Comparison of ENCODE assay signal across 10 mouse cellular contexts in genomic region chr6:133206173-133206572, GRCm38 (mm10).
DNase-seq lines count a peak whose midpoint lies in the region; ATAC-seq lines count a peak whose summit lies in the region.
"Had no signal": no experiment of that assay in that cellular context is flagged by ENCODE, and none has a peak within 500 bp of the region (broad histone marks: within the 10 kb centered on the region; RNA-seq: fewer than 3 reads in every experiment).

No protein-coding gene starts in this region.

- WGBS in kidney, embryonic 15.5 days: 8% methylated on average over 3 of the region's 3 CpGs
- 3% methylated on average over 3 of the region's 3 CpGs for WGBS in hindbrain, embryonic 11.5 days
- 7% methylated on average over 3 of the region's 3 CpGs for WGBS in midbrain, embryonic 10.5 days

- no peaks in the 10 kb centered on the region for H3K36me3 ChIP-seq in kidney, embryonic 15.5 days
- no peaks in the 10 kb centered on the region for H3K36me3 ChIP-seq in hindbrain, embryonic 11.5 days (ENCODE audit: control insufficient read depth, insufficient read depth, low read length)
- no peaks in the 10 kb centered on the region for H3K36me3 ChIP-seq in midbrain, embryonic 10.5 days
- H3K36me3 ChIP-seq in splenic B cell, adult 2 months (ENCODE audit: control insufficient read depth, insufficient read depth, low read length, poor library complexity, severe bottlenecking): no peaks in the 10 kb centered on the region
- H3K36me3 ChIP-seq: limb, embryonic 13.5 days; stomach, embryonic 15.5 days had no signal

- H3K4me1 ChIP-seq in kidney, embryonic 15.5 days: no peaks in the 10 kb centered on the region
- no peaks in the 10 kb centered on the region for H3K4me1 ChIP-seq in hindbrain, embryonic 11.5 days (replicated peaks; ENCODE audit: control insufficient read depth, insufficient read depth, low read length)
- H3K4me1 ChIP-seq in midbrain, embryonic 10.5 days: no peaks in the 10 kb centered on the region
- H3K4me1 ChIP-seq: limb, embryonic 13.5 days; stomach, embryonic 15.5 days had no signal

- ATAC-seq in kidney, embryonic 15.5 days (replicated peaks; ENCODE audit: low FRiP score): no peak
- peak; percentile 64; the same call in 1 of the 2 replicates for ATAC-seq in hindbrain, embryonic 11.5 days (ENCODE audit: low FRiP score)

- no peak overlapping the region for H3K4me2 ChIP-seq in kidney, embryonic 15.5 days
- no peak overlapping the region for H3K4me2 ChIP-seq in hindbrain, embryonic 11.5 days (replicated peaks; ENCODE audit: low read depth, low read length)
- H3K4me2 ChIP-seq: limb, embryonic 13.5 days; stomach, embryonic 15.5 days had no signal

- DNase-seq in kidney, adult 8-10 months: peak; percentile 2 to 65
- DNase-seq in ZHBTc4 (ENCODE audit: low read depth, low spot score): peak; percentile 41
- peak; percentile 51 for DNase-seq in embryo, embryonic 11 days
- peak; percentile 51 for DNase-seq in hindbrain, embryonic 11.5 days (ENCODE audit: low spot score)
- DNase-seq in layer of hippocampus, postnatal 25 days (ENCODE audit: extremely low spot score in 1 of 2, low spot score in 1 of 2): peak; percentile 21 to 74
- DNase-seq in midbrain, embryonic 10.5 days (ENCODE audit: low spot score): peak; percentile 43
- peak; percentile 26 for DNase-seq in splenic B cell, adult 2 months (ENCODE audit: low read depth, low spot score)

- no peak overlapping the region for H3K4me3 ChIP-seq in kidney, embryonic 15.5 days (replicated peaks)
- no peak overlapping the region for H3K4me3 ChIP-seq in hindbrain, embryonic 11.5 days (ENCODE audit: low read depth, low read length)
- no peak overlapping the region for H3K4me3 ChIP-seq in midbrain, embryonic 10.5 days
- H3K4me3 ChIP-seq: limb, embryonic 13.5 days; stomach, embryonic 15.5 days had no signal

- no peak overlapping the region for H3K27ac ChIP-seq in kidney, embryonic 15.5 days
- no peak overlapping the region for H3K27ac ChIP-seq in hindbrain, embryonic 11.5 days (ENCODE audit: low read depth, low read length)
- no peak overlapping the region for H3K27ac ChIP-seq in midbrain, embryonic 10.5 days (replicated peaks)
- H3K27ac ChIP-seq: limb, embryonic 13.5 days; stomach, embryonic 15.5 days had no signal

- H3K9ac ChIP-seq in kidney, embryonic 15.5 days: no peak overlapping the region
- H3K9ac ChIP-seq in hindbrain, embryonic 11.5 days (ENCODE audit: low read depth, low read length): no peak overlapping the region
- H3K9ac ChIP-seq: limb, embryonic 13.5 days; stomach, embryonic 15.5 days had no signal

- no peaks in the 10 kb centered on the region for H3K27me3 ChIP-seq in kidney, embryonic 15.5 days
- H3K27me3 ChIP-seq in hindbrain, embryonic 11.5 days (ENCODE audit: control insufficient read depth, insufficient read depth, low read length): no peaks in the 10 kb centered on the region
- no peaks in the 10 kb centered on the region for H3K27me3 ChIP-seq in midbrain, embryonic 10.5 days (ENCODE audit: low read depth, poor library complexity, severe bottlenecking)
- H3K27me3 ChIP-seq in splenic B cell, adult 2 months (ENCODE audit: control insufficient read depth, insufficient read depth, low read length, poor library complexity, severe bottlenecking): no peaks in the 10 kb centered on the region
- H3K27me3 ChIP-seq: limb, embryonic 13.5 days; stomach, embryonic 15.5 days had no signal

- no peaks in the 10 kb centered on the region for H3K9me3 ChIP-seq in kidney, embryonic 15.5 days (replicated peaks)
- no peaks in the 10 kb centered on the region for H3K9me3 ChIP-seq in hindbrain, embryonic 11.5 days (ENCODE audit: control insufficient read depth, low read length)
- H3K9me3 ChIP-seq in midbrain, embryonic 10.5 days (replicated peaks): no peaks in the 10 kb centered on the region; the same call in 1 of the 2 replicates
- H3K9me3 ChIP-seq: limb, embryonic 13.5 days; stomach, embryonic 15.5 days had no signal
